Mouse (Mus musculus) lung, postnatal 0 days (tissue): Measurements from ENCODE around the gene Sh3d19. TPM values are rescaled to one million over a fixed set of nuclear protein-coding genes. Genes with fewer than 3 reads are reported as not detected.

Source experiments
- ATAC-seq: fragments of 200-750 bp; cut with Nextera tagmentation; 2 replicates; pipeline ENCODE4 v1.8.0; 2017; ENCODE audit warnings: moderate library complexity
- DNase-seq: peaks from one replicate; pipeline ENCODE4 v3.0.0-alpha.2; 2016; ENCODE audit warnings: low spot score
- H3K27ac ChIP-seq: fragments of 300-500 bp; sonication (generic); 2 replicates; pipeline ENCODE4 v1.5.1; 2014; ENCODE audit warnings: antibody characterized with exemption, mild to moderate bottlenecking, low read length, mixed read lengths
- H3K27me3 ChIP-seq: fragments of 300-500 bp; sonication (generic); replicated peaks from 2 replicates; pipeline ENCODE4 v1.6.1; 2014; ENCODE audit warnings: low read length, mixed read lengths; ENCODE audit not compliant: insufficient read depth
- H3K36me3 ChIP-seq: fragments of 300-500 bp; sonication (generic); 2 replicates; pipeline ENCODE4 v1.6.1; 2014; ENCODE audit warnings: low read length, mixed read lengths; ENCODE audit not compliant: insufficient read depth
- H3K4me1 ChIP-seq: fragments of 300-500 bp; sonication (generic); 2 replicates; pipeline ENCODE4 v1.6.1; 2014; ENCODE audit warnings: antibody characterized with exemption, low read depth, low read length, mixed read lengths; ENCODE audit not compliant: insufficient read depth
- H3K4me2 ChIP-seq: fragments of 300-500 bp; sonication (generic); replicated peaks from 2 replicates; pipeline ENCODE4 v1.6.1; 2014; ENCODE audit warnings: low read depth, mild to moderate bottlenecking, low read length, moderate library complexity, mixed read lengths
- H3K4me3 ChIP-seq: fragments of 300-500 bp; sonication (generic); 2 replicates; pipeline ENCODE4 v1.5.1; 2014; ENCODE audit warnings: low read depth, low read length
- H3K9ac ChIP-seq: fragments of 300-500 bp; sonication (generic); replicated peaks from 2 replicates; pipeline ENCODE4 v1.6.1; 2014; ENCODE audit warnings: low read depth, mild to moderate bottlenecking
- H3K9me3 ChIP-seq: fragments of 300-500 bp; sonication (generic); 2 replicates; pipeline ENCODE4 v1.6.1; 2016; ENCODE audit warnings: low read length, mixed read lengths
- CTCF ChIP-seq: IDR thresholded peaks from 2 replicates; pipeline ENCODE4 v1.5.1; 2016; ENCODE audit warnings: antibody characterized with exemption, mild to moderate bottlenecking
- EP300 ChIP-seq: IDR thresholded peaks from 2 replicates; pipeline ENCODE4 v1.6.1; 2016; ENCODE audit warnings: antibody characterized with exemption, mild to moderate bottlenecking, control low read depth
- WGBS: fragments of 180-500 bp; shearing (Covaris S2); extraction: QIAGEN DNeasy Blood & Tissue Kit; methylation state at CpG from one replicate; pipeline ENCODE4 v1.1.7; 2014; 5-methylcytosine and 5-hydroxymethylcytosine counted together
- polyA plus RNA-seq: library from polyadenylated mRNA; unstranded; fragments of >200 nt; fragmentation: Nextera tagmentation; extraction: Ambion mirVana; gene quantifications from 2 replicates; pipeline ENCODE4 v1.2.1, GENCODE M21; 2015

Gene Sh3d19
- polyA plus RNA-seq, 1 experiment from 2014 or later = 28.3 TPM

DNA sequence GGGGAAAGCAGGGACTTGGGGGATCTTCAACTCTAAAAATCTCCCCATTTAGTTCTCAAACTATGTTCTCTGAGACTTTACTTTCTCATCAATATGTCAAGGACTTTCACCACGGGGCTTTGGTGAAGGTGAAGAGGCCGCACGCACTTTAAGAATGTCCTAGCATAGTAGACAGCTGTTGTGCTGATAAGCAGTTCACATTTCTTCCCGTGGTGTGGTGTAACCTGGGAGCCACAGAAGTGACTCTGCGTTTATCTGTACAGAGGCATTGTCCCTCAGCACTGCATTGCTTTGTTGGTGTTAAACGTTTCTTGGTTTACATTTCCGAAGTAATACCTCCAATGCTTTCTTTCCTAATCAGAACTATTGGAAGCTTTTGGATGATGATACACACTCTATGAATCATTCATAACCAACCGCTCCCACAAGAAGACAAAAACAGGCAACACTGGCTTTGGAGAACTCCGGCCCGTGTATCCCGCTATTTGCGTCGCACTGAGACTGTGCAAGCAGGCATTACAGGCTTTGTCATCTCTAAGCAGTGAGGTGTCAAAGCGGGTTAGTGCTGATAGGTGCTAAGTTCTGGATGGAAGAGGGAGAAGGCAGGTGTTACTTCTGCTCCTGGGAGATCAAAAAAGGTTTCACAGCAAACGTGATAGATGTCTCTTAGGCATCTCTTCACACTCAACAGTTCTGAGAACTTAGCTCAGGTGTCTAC, 57.9 kb downstream of the Sh3d19 start:
- Histone ChIP-seq H3K4me1 (no peaks in the 10 kb centered on the region), H3K4me2 (no peak overlapping the region), H3K27me3 (no peaks in the 10 kb centered on the region), H3K27ac (no peak overlapping the region), H3K36me3 (no peaks in the 10 kb centered on the region), H3K4me3 (no peak overlapping the region), H3K9me3 (no peaks in the 10 kb centered on the region), H3K9ac (no peak overlapping the region)
- TF ChIP-seq EP300 (no peak), CTCF (no peak)
- ATAC-seq (no peak), DNase-seq (no peak)
- 70% methylated on average over 15 of the region's 15 CpGs for WGBS

DNA sequence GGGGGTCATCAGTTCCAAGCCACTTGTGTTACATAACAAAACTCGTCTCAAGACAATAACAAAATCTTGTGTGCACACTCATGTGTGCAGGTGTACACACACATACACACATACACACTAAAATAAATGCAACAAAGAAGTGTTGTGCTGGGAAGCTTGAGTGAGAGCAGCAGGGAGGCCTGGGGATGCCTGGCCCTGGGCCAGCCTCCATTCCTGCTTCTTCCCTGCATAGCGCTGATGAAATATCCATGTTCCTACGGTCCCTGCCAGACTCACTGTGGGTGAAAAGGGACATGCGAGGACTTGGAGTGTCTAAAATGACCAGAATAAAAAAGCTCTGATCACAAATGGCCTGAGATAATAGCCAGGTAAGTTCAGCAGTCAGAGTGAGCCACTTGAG, 59.7 kb downstream of the Sh3d19 start:
- DNase-seq (no peak), ATAC-seq (no peak; the same call in 1 of the 2 replicates)
- H3K4me1 ChIP-seq = no peaks in the 10 kb centered on the region
- H3K27ac ChIP-seq = no peak overlapping the region
- no peaks in the 10 kb centered on the region for H3K27me3 ChIP-seq
- H3K36me3 ChIP-seq = no peaks in the 10 kb centered on the region
- H3K9ac ChIP-seq = no peak overlapping the region
- WGBS = 55% methylated on average over 4 of the region's 4 CpGs
- H3K4me3 ChIP-seq = no peak overlapping the region
- H3K9me3 ChIP-seq = no peaks in the 10 kb centered on the region
- TF ChIP-seq CTCF = no peak
- no peak for TF ChIP-seq EP300
- H3K4me2 ChIP-seq = no peak overlapping the region

DNA sequence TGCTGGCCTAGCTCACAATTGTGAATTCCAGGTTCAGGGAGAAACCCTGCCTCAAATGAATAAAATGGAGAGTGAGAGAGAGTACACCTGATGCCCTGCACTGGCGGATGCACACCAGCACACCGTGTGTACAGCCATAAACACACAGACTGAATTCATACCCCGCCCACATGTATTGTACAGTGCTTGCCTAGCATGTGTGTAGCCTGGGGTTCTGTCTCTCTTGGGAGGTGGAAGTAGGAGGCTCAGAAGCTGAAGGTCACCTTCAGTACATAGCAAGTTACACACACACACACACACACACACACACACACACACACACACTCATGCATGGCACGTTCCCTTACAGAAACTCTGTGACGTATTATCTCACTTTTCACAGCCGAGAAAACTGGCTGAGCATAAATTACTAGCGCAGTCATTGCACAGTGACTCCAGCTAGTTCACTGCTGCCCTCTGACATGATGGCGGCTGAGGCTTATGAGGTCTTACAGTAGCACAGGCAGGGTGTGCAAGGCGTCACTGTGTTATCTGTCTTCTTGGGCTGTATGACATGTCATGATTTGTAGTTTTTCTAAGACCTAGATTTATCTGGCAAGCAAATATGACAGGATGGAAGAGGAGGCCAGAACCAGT, 62.7 kb downstream of the Sh3d19 start:
- no peak overlapping the region for H3K4me3 ChIP-seq
- no peak for ATAC-seq
- 69% methylated on average over 9 of the region's 9 CpGs for WGBS
- no peak for TF ChIP-seq CTCF
- no peak for TF ChIP-seq EP300
- no peaks in the 10 kb centered on the region for H3K27me3 ChIP-seq
- no peak overlapping the region for H3K9ac ChIP-seq
- no peaks in the 10 kb centered on the region for H3K36me3 ChIP-seq
- H3K4me1 ChIP-seq = peaks cover 2% of the 10 kb centered on the region; the same call in 1 of the 2 replicates
- H3K4me2 ChIP-seq = no peak overlapping the region
- no peaks in the 10 kb centered on the region for H3K9me3 ChIP-seq
- DNase-seq = no peak
- H3K27ac ChIP-seq = no peak overlapping the region

DNA sequence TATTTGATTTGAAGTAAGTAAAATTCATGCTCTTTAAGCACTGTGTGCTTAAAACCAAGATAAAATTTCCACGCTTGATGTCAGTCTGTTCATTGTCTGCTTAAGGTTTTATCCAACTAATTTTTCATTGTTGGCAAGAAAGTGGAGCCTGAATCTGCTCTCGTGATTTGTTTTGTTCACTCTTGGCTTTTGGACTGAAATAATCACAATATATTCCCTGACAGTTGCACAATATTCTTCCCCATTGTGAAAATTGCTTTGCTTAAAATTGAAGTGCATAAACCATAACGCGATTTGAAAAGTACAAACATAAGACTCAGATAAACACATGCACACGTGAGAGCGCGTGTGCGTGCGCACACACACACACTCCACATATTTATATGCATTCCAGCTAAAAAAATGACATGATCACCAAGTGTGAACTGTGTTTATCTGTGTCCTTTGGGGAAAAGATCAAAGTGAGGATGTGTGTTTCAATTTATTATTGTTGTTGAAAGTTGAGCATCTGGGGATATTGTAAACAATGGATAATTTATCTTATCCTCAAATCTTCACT, 67.1 kb downstream of the Sh3d19 start:
- DNase-seq (peak; percentile 65), ATAC-seq (peak; percentile 14; the same call in 1 of the 2 replicates)
- H3K36me3 ChIP-seq = no peaks in the 10 kb centered on the region
- no peak overlapping the region for H3K9ac ChIP-seq
- no peak overlapping the region for H3K4me2 ChIP-seq
- H3K9me3 ChIP-seq = no peaks in the 10 kb centered on the region
- WGBS = 42% methylated on average over 9 of the region's 9 CpGs
- H3K4me3 ChIP-seq = no peak overlapping the region
- TF ChIP-seq EP300 (peak; percentile 21; the same call in 1 of the 2 replicates), CTCF (no peak)
- H3K4me1 ChIP-seq = peaks cover 10% of the 10 kb centered on the region; the same call in 1 of the 2 replicates
- no peaks in the 10 kb centered on the region for H3K27me3 ChIP-seq
- H3K27ac ChIP-seq = peak overlapping the region; percentile 81; the same call in 1 of the 2 replicates

DNA sequence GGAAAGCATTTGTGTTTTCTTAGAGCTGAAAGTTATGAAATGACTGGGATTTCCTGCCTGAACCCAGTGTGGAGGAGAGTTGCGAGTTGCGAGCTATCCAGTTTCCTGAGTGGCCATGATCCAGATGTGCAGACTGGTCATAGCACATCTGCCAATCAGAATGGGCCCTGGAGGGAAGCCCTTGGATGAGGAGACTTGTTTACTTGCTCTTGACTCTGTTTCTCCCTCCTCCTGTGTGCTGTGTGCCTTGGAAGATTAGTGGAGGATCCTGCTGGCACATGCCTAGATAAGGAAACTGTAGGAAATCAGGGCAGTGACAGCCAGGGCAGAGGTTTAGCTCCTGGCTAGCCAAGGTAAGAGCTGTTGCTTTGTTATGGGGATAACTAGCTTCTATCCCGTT, 67.7 kb downstream of the Sh3d19 start:
- peak overlapping the region; percentile 20; the same call in 1 of the 2 replicates for H3K4me2 ChIP-seq
- no peak overlapping the region for H3K9ac ChIP-seq
- no peaks in the 10 kb centered on the region for H3K27me3 ChIP-seq
- no peaks in the 10 kb centered on the region for H3K36me3 ChIP-seq
- WGBS = 30% methylated on average over 3 of the region's 3 CpGs
- DNase-seq (peak; percentile 71), ATAC-seq (peak; percentile 72)
- peaks cover 10% of the 10 kb centered on the region; the same call in 1 of the 2 replicates for H3K4me1 ChIP-seq
- TF ChIP-seq CTCF = no peak
- TF ChIP-seq EP300 = no peak
- H3K4me3 ChIP-seq = 0 out of 2 replicates have a peak overlapping the region, but pooled peaks have one; percentile 17
- peak overlapping the region; percentile 81 for H3K27ac ChIP-seq
- no peaks in the 10 kb centered on the region for H3K9me3 ChIP-seq
